Mouse (Mus musculus) liver, embryonic 14.5 days (tissue): Measurements from ENCODE around the gene Lcn6.

Experiments used
- CTCF ChIP-seq: IDR thresholded peaks from 2 replicates; pipeline ENCODE4 v1.5.1; 2016; ENCODE audit warnings: antibody characterized with exemption, low read depth, control low read depth
- EP300 ChIP-seq: IDR thresholded peaks from 2 replicates; pipeline ENCODE4 v1.6.1; 2016; ENCODE audit warnings: antibody characterized with exemption, low read depth

- TF ChIP-seq CTCF (no peak), EP300 (no peak)
Observed at GRCm38 (mm10) chr2:25696951-25697350, 20.4 kb downstream of the Lcn6 start.
